ENCODE assay signal across 9 mouse cellular contexts in genomic region chr7:141477578-141478269, GRCm38 (mm10). TPM values are rescaled to one million over a fixed set of nuclear protein-coding genes. Genes with fewer than 3 reads are reported as not detected.
A peak's percentile ranks its signal among the peaks of the same experiment; 100 is the strongest.
DNase-seq lines count a peak whose midpoint lies in the region; TF ChIP-seq lines count a peak whose summit lies in the region.
"Had no signal": no experiment of that assay in that cellular context is flagged by ENCODE, and none has a peak within 500 bp of the region (broad histone marks: within the 10 kb centered on the region; RNA-seq: fewer than 3 reads in every experiment).

No protein-coding gene starts in this region.

- TF ChIP-seq CTCF in layer of hippocampus, adult 2 months (conservative IDR thresholded peaks at IDR 0.05) = no peak
- TF ChIP-seq CTCF in bone marrow macrophage, adult 2 months (IDR thresholded peaks at IDR 0.05; ENCODE audit: low read depth, low read length) = no peak

- no peak overlapping the region; the same call in 1 of the 2 replicates for H3K4me3 ChIP-seq in layer of hippocampus, adult 2 months
- peak overlapping the region; percentile 82 for H3K4me3 ChIP-seq in bone marrow macrophage, adult 2 months (ENCODE audit: insufficient read depth, low read length)

- peaks cover 32% of the 10 kb centered on the region for H3K4me1 ChIP-seq in bone marrow macrophage, adult 2 months (ENCODE audit: control insufficient read depth, insufficient read depth, low read length)

- no peak for TF ChIP-seq POLR2A in bone marrow macrophage, adult 2 months (IDR thresholded peaks at IDR 0.05; ENCODE audit: borderline replicate concordance, low read depth, low read length)

- peak overlapping the region; percentile 71; the same call in 1 of the 2 replicates for H3K27ac ChIP-seq in layer of hippocampus, adult 2 months
- H3K27ac ChIP-seq in bone marrow macrophage, adult 2 months (ENCODE audit: insufficient read depth, low read depth, low read length) = peak overlapping the region; percentile 7; the same call in 1 of the 2 replicates

- no peak for DNase-seq in layer of hippocampus, adult 2 months (ENCODE audit: low spot score in 2 of 2)
- no peak for DNase-seq in layer of hippocampus, postnatal 14 days (ENCODE audit: low spot score in 2 of 2)
- DNase-seq in heart, postnatal 14 days = peak; percentile 29 to 32
- DNase-seq in lung, postnatal 10 days = peak; percentile 46
- no peak for DNase-seq in right cerebral cortex, postnatal 25 days
- no peak for DNase-seq in thymus, postnatal 25 days
- DNase-seq in layer of hippocampus, postnatal 25 days (ENCODE audit: extremely low spot score in 1 of 2, low spot score in 1 of 2) = no peak
- DNase-seq: right cerebral cortex, postnatal 4 days had no signal

- intact Hi-C loops in heart, postnatal 14 days (cut with DNase I) = no loop called here

RNA-seq across cellular contexts. Expression of gene Tspan4, which starts 2.7 kb away (rescaled TPM):
- total RNA-seq in layer of hippocampus, adult 2 months (2021) = 10 to 100 TPM; 13.6 to 13.7 TPM
- 10 to 100 TPM; 24.5 to 28.7 TPM for total RNA-seq in layer of hippocampus, postnatal 14 days (2021)
- polyA plus RNA-seq in bone marrow macrophage, adult 2 months (2012; ENCODE audit: insufficient read depth, insufficient read length, missing spikeins) = 99.8 and 102 TPM in 2 replicates
- 10 to 100 TPM; 24.0 to 31.2 TPM for total RNA-seq in heart, postnatal 14 days (2021)
- total RNA-seq in layer of hippocampus, postnatal 25 days (2021) = 10 to 100 TPM; 12.2 to 14.3 TPM

RNA-seq across cellular contexts. Expression of gene Polr2l, which starts 2.8 kb away (rescaled TPM):
- total RNA-seq in layer of hippocampus, adult 2 months (2021) = 10 to 100 TPM; 38.7 TPM
- total RNA-seq in layer of hippocampus, postnatal 14 days (2021) = 10 to 100 TPM; 43.9 to 50.4 TPM
- polyA plus RNA-seq in bone marrow macrophage, adult 2 months (2012; ENCODE audit: insufficient read depth, insufficient read length, missing spikeins) = 4.8 and 5.0 TPM in 2 replicates
- total RNA-seq in heart, postnatal 14 days (2021) = 10 to 100 TPM; 69.8 to 71.4 TPM
- total RNA-seq in layer of hippocampus, postnatal 25 days (2021) = 10 to 100 TPM; 40.9 to 47.2 TPM

RNA-seq across cellular contexts. Expression of gene Cd151, which starts 10.5 kb away (rescaled TPM):
- total RNA-seq in layer of hippocampus, adult 2 months (2021) = 10 to 100 TPM; 23.4 to 25.1 TPM
- total RNA-seq in layer of hippocampus, postnatal 14 days (2021) = 10 to 100 TPM; 29.5 to 33.8 TPM
- 49.5 and 57.9 TPM in 2 replicates for polyA plus RNA-seq in bone marrow macrophage, adult 2 months (2012; ENCODE audit: insufficient read depth, insufficient read length, missing spikeins)
- total RNA-seq in heart, postnatal 14 days (2021) = 100 to 1,000 TPM; 258 to 268 TPM
- total RNA-seq in layer of hippocampus, postnatal 25 days (2021) = 10 to 100 TPM; 25.7 TPM

RNA-seq across cellular contexts. Expression of gene Cracr2b, which starts 16.8 kb away (rescaled TPM):
- 1 to 10 TPM; 4.1 to 6.7 TPM for total RNA-seq in layer of hippocampus, adult 2 months (2021)
- total RNA-seq in layer of hippocampus, postnatal 14 days (2021) = 1 to 10 TPM; 5.5 to 6.6 TPM
- polyA plus RNA-seq in bone marrow macrophage, adult 2 months (2012; ENCODE audit: insufficient read depth, insufficient read length, missing spikeins) = 66.8 and 69.6 TPM in 2 replicates
- total RNA-seq in heart, postnatal 14 days (2021) = 10 to 100 TPM; 25.2 to 27.9 TPM
- total RNA-seq in layer of hippocampus, postnatal 25 days (2021) = 1 to 10 TPM; 2.1 to 4.2 TPM

RNA-seq across cellular contexts. Expression of gene Pnpla2, which starts 22.7 kb away (rescaled TPM):
- 10 to 100 TPM; 25.1 to 28.3 TPM for total RNA-seq in layer of hippocampus, adult 2 months (2021)
- 10 to 100 TPM; 32.4 to 36.6 TPM for total RNA-seq in layer of hippocampus, postnatal 14 days (2021)
- polyA plus RNA-seq in bone marrow macrophage, adult 2 months (2012; ENCODE audit: insufficient read depth, insufficient read length, missing spikeins) = 92.9 and 94.0 TPM in 2 replicates
- total RNA-seq in heart, postnatal 14 days (2021) = 100 to 1,000 TPM; 351 to 430 TPM
- 10 to 100 TPM; 23.2 to 30.4 TPM for total RNA-seq in layer of hippocampus, postnatal 25 days (2021)

Comparison
In these comparisons a context has a peak if more than half of its experiments do, and no peak if none do; other contexts are left out.
1. DNase-seq: peak in heart, postnatal 14 days (2 of 2) and lung, postnatal 10 days (single experiment); none in layer of hippocampus, adult 2 months (0 of 2), layer of hippocampus, postnatal 14 days (0 of 2), right cerebral cortex, postnatal 25 days (single experiment), thymus, postnatal 25 days (single experiment) and layer of hippocampus, postnatal 25 days (0 of 2).
2. RNA of gene Cd151, which starts 10.5 kb away (total RNA-seq): 258 to 268 TPM in heart, postnatal 14 days; 29.5 to 33.8 TPM in layer of hippocampus, postnatal 14 days, 25.7 TPM in layer of hippocampus, postnatal 25 days and 23.4 to 25.1 TPM in layer of hippocampus, adult 2 months; every median in the first group is over 4 times any median in the second.